Mouse (Mus musculus): ENCODE measurements around the gene Eif5a.

The Eif5a gene

DNA sequence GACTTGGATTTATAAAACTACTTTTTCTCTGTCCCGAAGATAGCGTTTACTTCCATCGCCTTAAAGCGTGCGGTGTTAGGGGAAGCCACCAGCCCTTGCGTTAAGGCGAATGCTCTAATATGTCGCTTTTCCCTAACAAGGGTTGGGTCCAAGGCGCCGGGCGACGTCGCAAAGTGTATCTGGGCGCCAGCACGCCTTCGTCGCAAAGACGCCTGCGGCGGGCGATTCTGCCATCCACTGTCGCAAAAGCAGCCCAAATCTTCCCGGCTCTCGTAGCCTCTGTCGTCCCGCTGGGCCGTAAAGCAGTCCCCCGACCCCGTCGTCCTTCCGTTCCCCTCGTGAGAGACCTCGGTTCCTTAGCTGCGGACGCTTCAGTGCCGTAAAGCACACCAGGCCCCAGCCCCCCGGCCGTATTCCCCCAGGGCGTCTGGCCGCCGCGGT lies 20.3 kb downstream of the Eif5a start:
- peak; percentile 98 for DNase-seq (ENCODE audit: low spot score)

DNA sequence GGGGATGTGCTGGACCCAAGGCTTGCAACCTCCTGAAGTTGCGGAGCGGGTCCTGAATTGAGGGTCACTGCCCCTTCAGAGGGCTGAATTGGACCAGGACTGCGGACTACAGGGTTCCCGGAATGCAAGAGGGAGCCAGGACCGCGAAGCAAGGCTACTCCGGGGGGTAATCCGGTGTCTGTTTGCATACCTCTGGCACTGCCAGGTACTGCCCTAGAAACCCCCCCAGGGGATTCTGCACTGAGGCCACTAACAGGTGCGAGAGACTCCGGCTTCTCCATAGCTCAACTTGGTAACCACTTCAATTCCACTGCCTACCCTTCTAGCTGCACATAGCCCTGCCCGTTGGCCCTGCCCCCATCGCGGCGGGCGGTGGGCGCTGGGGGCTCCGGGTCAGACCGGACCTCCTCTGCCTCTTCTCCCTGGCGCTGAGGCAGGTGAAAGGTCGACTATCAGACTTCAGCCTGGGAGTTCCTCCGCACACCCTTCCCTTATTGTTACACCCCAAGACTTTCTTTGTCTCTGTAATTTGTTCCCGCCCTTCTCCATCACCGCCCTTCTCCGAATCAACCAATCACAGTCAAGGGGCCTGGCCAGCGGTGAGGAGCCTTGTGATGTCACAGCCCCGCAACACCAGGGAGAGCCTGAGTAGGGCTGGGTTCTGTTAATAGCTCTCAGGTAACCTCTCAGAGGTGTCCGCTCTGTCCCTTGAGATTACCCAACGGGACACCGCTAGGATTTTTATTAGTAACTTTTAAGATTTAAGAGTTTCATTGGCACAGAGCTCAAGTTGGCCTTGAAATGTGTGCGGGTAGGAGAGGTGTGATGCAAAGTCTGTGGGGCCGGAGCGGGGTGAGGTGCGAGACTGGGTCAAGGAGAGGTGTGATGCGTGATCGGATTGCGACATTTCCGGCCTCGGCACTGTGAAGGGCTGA lies 21.0 kb downstream of the Eif5a start, which contains the start of the genes 2810408A11Rik and Neurl4:
2810408A11Rik (minus strand) TSS at position 517 of the 935 bp plus-strand sequence.
Neurl4 (plus strand) TSS at position 602 of the 935 bp plus-strand sequence.
- peak; percentile 97 for DNase-seq (ENCODE audit: low spot score)

DNA sequence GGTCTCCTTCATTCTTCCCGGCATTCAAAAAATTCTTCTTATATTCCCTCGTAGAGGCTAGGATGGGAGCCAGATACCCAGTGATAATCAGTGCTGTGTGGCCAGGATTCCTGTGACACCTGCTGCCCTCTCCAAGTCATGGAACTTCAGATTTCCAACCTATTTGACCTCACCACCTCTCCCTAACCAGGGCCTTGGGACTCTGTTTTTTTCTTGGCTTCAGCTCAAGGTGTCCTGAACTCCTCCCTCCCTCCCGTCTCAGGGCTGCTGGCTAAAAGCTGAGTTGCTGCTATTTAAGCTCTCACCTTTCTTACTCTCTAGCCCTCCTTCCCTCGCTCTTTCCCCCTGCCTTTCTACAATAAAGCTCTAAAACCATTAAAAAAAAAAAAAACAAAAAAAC lies 21.9 kb downstream of the Eif5a start:
- peak; percentile 43 for DNase-seq (ENCODE audit: low spot score)

DNA sequence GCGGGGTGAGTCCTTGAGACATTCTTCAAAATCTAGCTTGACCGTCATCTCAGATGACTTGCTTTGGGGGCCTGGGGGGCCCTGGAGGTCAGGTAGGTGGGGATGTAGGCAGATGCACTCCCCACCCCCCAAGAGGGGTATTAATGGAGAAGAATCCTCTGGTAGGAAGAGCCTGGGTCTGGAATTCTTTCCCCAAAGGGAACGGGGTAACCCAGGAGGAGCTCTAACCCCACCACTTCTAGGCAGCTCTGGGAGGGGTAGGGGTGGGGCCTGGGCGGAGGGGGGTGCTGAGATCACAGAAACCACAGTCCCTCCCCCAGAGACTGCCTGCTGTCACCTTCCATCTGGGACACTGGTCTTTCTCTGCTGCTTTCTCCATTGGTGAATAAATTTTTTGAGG lies 26.5 kb downstream of the Eif5a start, which contains the start of gene Acap1:
Acap1 (minus strand) TSS at position 249 of the 400 bp plus-strand sequence.
- no peak for DNase-seq (ENCODE audit: low spot score)

DNA sequence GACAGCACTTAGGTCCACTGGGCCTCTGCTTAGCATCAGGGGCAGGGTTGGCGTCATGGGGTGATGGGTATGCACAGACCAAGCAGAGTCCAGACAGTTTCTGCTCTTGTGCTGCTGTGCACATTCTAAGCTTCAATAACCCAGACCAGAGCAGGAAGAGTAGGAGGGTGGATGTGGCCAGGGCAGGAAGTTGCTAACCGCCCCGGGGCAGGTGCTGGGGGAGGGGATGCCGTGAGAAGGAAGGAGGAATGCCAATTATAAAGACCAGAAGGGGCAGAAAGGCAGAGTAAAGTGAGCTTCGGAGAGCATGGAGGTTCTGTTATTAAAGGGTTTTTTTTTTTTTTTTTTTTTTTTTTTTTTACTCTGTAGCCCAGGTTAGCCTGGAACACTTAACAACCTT lies 27.1 kb downstream of the Eif5a start:
- DNase-seq (ENCODE audit: low spot score): no peak

DNA sequence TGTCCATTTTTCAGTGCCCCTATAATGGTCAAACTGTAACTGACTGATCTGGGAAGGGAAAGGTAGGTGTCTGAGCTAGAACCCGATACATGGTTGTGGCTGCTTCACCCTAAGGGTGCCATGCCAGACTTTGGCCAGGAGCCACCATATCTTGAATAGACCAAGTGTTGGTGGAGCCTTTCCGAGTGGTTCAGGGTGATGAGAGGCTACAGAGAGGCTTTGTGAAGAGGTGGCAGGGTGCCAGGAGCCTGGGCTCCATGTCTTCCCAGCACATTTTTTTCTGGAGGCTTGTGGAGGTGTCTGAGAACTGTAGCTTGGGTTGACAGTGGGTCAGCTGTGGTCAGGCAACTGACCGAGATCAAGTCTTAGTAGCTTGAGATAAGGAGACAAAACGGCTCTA lies 30.3 kb downstream of the Eif5a start:
- DNase-seq (ENCODE audit: low spot score): no peak

DNA sequence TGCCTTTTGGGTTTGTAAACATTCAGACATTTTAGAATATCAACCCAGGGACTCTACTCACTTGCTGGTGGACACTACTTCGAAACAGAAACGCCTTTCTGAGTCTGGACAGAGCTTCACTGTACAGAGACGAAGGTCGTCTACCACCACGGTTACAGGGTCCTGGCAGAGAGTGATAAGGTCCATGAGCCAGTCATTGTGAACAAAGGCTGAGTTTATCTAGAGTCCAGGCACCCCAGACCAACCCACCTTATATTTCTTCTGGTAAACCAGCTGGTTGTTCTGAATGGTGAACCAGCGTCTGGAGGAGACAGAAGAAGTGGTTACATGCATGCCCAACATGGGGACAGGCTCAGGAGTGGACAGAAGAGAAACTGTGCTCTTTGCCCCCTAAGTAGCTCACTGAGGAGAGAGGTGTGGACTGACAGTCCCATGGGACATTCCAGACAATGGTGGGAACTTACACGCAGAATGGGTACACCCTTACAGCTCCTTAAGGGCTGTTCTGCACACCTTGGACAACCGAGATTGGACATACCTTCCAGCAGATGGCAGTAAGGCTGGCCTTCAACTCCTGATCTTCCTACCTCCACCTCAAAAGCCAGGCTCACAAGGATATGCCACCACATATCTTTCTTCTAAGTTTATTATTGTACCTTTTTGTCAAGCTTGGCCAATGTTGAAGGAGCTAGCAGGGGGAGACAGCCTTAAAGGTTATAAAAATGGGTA lies 34.7 kb downstream of the Eif5a start:
- DNase-seq (ENCODE audit: low spot score): no peak

DNA sequence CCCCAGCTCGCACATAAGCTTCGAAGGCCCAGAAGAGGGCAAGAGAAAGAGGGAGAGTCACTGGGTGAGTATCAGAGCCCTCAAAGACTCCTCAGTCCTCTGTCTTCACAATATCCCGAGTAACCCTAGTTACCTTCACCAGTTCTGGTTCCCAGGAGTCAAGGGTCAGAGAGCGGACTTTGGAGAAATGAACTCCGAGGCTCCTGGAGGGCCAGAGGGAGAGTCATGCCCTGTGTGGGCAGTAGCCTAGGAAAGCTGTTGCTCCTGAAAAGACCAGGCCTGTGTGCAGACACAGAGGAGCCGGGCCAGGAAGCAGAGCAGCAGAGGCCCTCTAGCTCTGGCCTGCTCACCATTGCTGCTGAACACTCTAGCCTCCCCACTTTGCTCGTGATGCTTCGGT lies 37.1 kb downstream of the Eif5a start:
- DNase-seq (ENCODE audit: low spot score): no peak

DNA sequence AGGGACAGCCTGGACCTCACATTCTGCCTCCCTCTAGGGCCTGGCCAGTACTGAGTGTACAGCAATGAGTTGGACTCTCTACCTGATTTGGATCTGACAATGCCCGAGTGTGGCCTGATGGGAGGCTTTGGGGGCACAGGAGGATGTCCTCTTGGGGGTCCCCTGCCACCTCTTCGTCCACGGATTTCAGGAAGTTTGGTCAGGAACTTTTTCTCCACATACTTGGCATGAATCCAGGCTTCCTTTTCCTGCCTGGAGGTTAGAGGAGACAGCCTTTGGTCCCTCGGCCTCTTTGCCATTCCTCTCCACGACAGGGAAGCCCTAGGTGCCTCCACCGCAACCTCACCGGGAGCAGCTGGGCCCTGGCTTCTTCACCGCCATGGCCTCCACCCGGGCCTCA lies 37.5 kb downstream of the Eif5a start:
- DNase-seq (ENCODE audit: low spot score): no peak

DNA sequence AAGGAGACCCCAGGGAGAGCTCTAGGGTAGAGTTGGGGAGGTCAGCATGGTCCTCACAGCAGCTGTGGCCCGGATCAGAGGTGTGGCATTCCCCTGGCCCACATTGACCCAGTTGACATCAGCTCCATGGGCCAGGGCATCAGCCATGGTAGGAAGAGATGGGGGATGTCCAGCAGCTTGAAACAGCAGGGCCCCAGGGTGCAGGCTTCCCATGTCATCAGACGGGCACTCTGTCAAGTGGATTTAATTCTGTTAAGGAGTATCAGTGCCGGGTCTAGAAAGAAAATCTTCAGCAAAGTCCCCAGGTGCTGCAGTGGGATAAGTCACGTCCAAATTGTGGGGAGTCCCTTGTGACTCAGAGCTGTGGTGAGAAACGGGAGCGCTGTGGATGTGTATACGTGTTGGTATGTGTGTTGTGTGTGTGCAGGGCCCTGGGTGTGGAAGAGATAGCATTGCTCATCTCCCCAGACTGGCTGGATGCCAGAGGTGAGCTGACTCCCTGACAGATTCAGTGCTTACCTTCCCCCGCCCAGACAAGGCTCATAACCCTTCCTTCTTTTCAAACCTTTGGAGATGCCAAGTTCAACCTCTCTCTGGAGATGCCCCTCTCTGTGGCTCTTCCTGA lies 38.1 kb downstream of the Eif5a start:
- no peak for DNase-seq (ENCODE audit: low spot score)

DNA sequence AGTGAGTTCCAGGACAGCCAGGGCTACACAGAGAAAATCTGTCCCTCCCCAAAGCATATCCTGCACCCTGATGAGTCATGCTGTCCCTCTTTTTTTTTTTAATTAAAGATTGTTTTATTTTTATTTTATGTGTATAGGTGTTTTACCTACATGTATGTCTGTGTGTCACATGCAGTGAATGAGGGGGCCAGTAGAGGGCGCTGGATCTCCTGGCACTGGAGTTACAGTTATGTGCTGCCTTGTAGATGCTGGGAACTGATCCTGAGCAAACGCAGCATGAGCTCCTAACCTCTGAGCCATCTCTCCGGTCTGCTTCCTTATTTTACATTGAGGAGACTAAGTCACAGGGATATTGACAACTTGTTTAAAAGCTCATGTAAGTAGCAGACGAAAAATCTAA lies 38.7 kb downstream of the Eif5a start:
- DNase-seq (ENCODE audit: low spot score): peak; percentile 41

DNA sequence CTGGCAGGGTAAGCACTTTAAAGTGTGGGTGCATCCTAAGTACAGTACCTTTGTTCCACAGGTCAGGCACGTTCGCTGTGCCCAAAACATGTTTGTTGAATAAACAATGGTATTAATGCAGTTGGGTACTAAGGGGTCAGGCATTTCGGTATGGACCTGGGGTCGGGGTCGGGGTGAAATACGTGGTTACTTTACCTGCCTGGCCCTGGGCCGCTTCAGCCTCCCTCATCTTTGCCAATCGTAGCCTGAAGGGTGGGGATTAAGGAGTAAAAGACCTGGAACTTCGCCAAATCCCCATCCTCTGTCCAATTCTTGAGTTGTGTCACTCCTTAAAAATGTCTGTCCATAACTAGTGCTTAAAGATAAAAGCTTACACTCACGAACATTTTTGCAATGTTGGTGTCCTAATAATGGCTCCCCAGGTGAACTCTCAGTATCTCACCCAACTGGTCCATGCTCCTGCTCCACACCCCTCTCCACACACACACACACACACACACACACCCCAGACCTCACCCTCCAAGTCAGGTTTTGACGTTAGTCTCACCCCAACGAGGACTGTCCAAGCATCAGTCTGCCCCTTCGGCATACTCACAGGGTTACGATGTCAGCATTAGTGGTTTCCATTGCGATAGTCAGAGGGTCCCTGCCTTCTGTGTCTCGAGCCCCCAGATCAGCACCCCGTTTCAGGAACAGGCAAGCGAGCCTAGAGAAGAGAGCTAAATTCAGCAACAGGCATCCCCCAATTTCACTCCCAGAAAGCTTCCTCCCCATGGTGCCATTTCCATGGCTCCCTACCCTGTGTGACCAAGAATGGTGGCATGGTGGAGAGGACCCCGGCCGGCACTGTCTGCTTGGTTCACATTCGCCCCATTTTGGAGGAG lies 39.7 kb downstream of the Eif5a start:
- DNase-seq (ENCODE audit: low spot score): no peak

DNA sequence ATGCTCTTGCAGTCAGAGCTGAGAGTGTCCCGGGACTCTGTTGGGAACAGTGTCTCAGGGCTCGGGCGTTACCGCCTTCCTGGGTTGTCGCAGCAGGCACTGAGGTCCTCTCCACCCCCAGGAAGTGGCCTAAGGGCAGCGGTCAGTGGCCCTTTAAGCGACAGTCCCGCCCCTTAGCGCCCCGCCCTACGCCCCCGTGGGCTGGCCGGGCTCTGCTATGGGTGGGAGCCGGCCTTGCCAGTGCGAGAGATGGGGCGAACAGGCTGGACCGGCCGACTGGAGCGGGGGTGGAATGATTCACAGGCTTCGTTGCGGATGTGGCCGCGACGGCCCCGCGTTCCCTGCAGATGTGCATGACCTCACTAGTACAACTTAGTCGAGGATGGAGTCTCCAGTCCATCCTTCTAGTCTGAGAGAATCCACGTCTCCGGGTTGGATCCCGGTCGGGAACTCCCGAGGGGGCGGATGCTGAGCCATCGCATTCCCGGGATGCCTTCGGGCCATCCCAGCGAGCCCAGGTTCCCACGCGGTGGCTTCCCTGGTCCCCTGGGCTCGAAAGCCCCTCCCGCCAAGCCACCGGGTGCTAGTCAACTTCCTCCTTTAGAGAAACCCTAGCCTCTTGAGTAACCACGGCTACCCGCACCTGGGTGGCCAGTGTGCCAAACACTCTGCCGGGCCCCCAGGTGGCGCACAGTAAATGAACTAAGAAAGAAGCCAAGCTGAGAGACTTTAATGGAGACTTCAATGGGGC lies 40.7 kb downstream of the Eif5a start, which contains the start of gene Kctd11:
Kctd11 (minus strand) TSS at position 554 of the 751 bp plus-strand sequence.
- DNase-seq (ENCODE audit: low spot score): peak; percentile 89

DNA sequence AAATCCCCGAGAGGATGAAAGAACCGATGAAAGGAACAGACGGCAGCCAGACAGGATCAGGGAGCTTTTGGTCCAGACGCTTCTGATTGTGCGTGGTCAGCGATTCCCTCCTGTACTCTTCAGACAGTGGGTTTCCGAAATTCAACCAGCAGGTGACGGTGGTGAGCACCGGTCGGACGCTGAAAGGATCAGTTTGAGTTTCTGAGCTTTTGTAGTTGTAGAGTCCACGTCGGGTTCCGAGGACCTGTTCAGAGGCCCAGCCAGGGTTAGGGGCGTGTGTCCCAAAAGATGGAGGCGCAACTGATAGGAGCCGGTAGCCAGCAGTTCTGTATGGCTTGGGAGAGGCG lies 41.3 kb downstream of the Eif5a start:
- peak; percentile 85 for DNase-seq (ENCODE audit: low spot score)

DNA sequence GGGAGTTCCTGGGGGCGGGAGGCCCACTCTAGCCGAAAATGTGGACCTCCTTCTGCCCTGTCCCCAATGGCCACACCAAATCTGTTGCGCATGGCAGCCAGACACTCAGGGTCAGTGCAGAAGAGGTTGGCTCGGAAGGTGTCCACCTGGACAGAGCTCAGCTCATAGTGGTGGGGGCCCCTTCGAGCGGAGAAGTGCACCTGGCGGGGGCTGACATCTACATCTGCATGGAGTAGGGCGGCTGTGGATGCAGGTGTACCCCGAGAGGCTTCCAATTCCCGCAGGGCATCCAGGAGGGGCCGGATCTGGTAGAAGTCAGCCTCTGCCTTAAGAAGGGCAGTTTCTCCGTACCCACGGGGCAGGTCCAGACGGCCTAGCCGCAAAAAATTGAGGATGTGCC lies 42.0 kb downstream of the Eif5a start:
- DNase-seq (ENCODE audit: low spot score): no peak

DNA sequence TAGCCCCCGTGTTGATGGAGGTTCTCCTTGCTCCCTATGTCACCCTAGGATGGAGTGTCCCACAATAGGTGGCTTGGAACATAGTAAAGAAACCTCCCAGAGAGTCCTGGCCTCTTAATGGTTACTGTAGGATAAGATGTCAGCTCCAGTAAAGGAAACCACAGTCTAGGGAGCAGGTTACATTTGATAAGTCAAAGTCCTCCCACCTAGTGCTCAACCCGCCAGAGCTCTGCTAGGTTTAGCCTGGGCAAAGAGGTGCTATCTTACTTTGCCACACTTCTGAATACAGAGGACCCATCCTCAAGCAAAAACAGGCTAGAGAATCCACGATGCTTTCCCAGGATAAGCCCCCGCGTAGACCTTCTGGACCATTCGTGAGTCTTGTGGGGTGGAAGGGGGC lies 42.8 kb downstream of the Eif5a start:
- DNase-seq (ENCODE audit: low spot score): no peak

DNA sequence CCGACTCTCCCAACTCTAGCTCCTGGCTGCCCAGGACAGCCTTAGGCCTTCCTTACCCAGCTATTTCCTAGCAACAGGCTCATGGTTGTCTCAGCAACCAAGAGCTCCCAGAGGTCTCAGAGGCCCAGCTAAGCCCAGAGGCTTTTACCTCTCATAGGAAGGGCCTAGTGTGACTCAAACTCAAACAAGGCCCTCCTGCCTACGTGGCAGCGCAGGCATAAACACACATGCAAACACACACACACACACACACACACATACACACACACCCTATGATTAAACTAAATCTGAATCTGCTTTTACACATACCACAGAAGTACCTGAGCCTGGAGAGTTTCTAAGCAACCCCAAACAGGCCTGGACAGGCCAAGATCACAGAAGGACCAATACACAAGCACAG lies 43.4 kb downstream of the Eif5a start:
- DNase-seq (ENCODE audit: low spot score): no peak

DNA sequence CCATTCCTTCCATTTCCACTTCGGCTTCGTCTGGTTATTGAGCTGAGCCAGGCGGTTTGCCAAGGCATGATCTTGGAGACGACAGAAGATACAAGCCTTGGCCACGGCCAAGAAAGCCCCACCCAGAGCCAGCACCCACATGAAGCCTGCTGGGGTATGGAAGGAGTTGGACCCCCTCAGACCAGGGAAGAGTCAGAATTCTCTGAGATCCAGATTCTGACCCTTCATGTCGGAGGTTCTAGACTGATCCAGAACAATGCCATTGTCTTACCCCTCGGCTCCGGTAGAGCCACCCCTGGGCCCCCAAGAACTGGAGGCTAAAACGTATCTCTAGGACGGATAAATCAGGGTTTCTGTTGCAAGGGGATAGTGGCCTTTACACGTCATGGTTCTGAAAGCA lies 43.9 kb downstream of the Eif5a start, which contains the start of gene Tmem95:
Tmem95 (minus strand) TSS at position 141 of the 400 bp plus-strand sequence.
- no peak for DNase-seq (ENCODE audit: low spot score)

DNA sequence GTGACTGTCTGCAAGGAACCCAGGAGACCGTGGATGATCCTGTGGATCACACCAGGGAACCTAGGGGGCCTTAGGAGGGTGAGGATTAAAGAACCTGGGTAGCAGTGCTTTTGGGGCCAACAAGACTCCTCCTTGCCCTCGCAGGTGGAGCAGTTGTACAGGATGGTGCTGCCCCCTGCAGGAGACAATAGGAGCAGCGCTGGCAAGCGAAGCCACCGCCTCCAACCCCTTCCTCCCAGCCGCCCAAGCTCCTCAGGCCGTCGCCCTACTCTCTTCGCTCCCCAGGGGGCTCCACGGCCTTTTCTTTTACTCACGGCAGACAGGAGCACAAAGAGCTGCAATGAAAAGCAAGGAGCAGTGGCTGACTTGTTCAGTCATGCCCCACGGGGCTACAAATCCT lies 44.9 kb downstream of the Eif5a start:
- DNase-seq (ENCODE audit: low spot score): peak; percentile 88

DNA sequence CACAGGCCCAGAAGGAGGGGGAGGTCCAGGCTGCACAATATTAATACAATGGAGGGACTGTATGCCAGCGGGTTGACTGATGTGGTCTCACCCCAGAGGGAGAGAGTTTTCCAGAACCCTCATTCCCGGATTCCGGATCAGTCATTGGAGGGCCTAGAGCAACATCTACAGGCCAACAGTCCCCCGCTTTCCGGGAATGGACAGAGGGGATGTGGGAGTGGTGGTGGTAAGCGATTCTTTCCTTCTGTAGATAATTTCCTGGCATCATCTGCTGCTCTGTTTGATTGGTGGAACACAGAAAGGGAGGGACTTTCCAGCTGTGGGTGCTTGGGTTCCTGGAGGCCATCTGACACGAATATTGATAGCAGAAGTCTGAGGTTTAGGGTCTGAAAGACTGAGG lies 45.6 kb downstream of the Eif5a start:
- DNase-seq (ENCODE audit: low spot score): no peak

DNA sequence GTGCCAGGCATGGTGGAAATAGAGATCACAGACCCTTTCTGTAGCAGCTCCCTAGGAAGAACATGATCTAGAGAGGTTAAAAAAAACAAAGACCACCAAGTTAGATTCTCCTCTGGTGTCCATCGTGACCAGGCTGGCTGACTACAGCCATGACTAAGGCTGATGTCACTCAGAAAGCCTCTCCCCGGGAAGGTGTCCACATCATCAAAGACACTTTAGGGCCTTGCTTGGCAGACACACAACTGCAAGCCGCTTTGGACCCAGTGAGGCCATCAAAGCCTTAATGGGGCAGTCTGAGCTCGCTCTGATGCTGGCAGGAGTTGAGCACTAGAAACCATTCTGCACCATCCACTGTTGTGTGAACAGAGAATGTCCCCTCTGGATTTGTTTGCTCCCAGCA lies 49.3 kb downstream of the Eif5a start:
- DNase-seq (ENCODE audit: low spot score): no peak

Measured in embryo, embryonic 10.5 days (tissue).